Mouse (Mus musculus) lung, postnatal 0 days (tissue): Measurements from ENCODE around the gene Pbp2. TPM values are rescaled to one million over a fixed set of nuclear protein-coding genes. Genes with fewer than 3 reads are reported as not detected.
A peak's percentile ranks its signal among the peaks of the same experiment; 100 is the strongest.

Experiments
- ATAC-seq: fragments of 200-750 bp; cut with Nextera tagmentation; 2 replicates; pipeline ENCODE4 v1.8.0; 2017; ENCODE audit warnings: moderate library complexity
- DNase-seq: peaks from one replicate; pipeline ENCODE4 v3.0.0-alpha.2; 2016; ENCODE audit warnings: low spot score
- H3K27ac ChIP-seq: fragments of 300-500 bp; sonication (generic); 2 replicates; pipeline ENCODE4 v1.5.1; 2014; ENCODE audit warnings: antibody characterized with exemption, mild to moderate bottlenecking, low read length, mixed read lengths
- H3K27me3 ChIP-seq: fragments of 300-500 bp; sonication (generic); replicated peaks from 2 replicates; pipeline ENCODE4 v1.6.1; 2014; ENCODE audit warnings: low read length, mixed read lengths; ENCODE audit not compliant: insufficient read depth
- H3K36me3 ChIP-seq: fragments of 300-500 bp; sonication (generic); 2 replicates; pipeline ENCODE4 v1.6.1; 2014; ENCODE audit warnings: low read length, mixed read lengths; ENCODE audit not compliant: insufficient read depth
- H3K4me1 ChIP-seq: fragments of 300-500 bp; sonication (generic); 2 replicates; pipeline ENCODE4 v1.6.1; 2014; ENCODE audit warnings: antibody characterized with exemption, low read depth, low read length, mixed read lengths; ENCODE audit not compliant: insufficient read depth
- H3K4me2 ChIP-seq: fragments of 300-500 bp; sonication (generic); replicated peaks from 2 replicates; pipeline ENCODE4 v1.6.1; 2014; ENCODE audit warnings: low read depth, mild to moderate bottlenecking, low read length, moderate library complexity, mixed read lengths
- H3K4me3 ChIP-seq: fragments of 300-500 bp; sonication (generic); 2 replicates; pipeline ENCODE4 v1.5.1; 2014; ENCODE audit warnings: low read depth, low read length
- H3K9ac ChIP-seq: fragments of 300-500 bp; sonication (generic); replicated peaks from 2 replicates; pipeline ENCODE4 v1.6.1; 2014; ENCODE audit warnings: low read depth, mild to moderate bottlenecking
- H3K9me3 ChIP-seq: fragments of 300-500 bp; sonication (generic); 2 replicates; pipeline ENCODE4 v1.6.1; 2016; ENCODE audit warnings: low read length, mixed read lengths
- CTCF ChIP-seq: IDR thresholded peaks from 2 replicates; pipeline ENCODE4 v1.5.1; 2016; ENCODE audit warnings: antibody characterized with exemption, mild to moderate bottlenecking
- EP300 ChIP-seq: IDR thresholded peaks from 2 replicates; pipeline ENCODE4 v1.6.1; 2016; ENCODE audit warnings: antibody characterized with exemption, mild to moderate bottlenecking, control low read depth
- WGBS: fragments of 180-500 bp; shearing (Covaris S2); extraction: QIAGEN DNeasy Blood & Tissue Kit; methylation state at CpG from one replicate; pipeline ENCODE4 v1.1.7; 2014; 5-methylcytosine and 5-hydroxymethylcytosine counted together
- polyA plus RNA-seq: library from polyadenylated mRNA; unstranded; fragments of >200 nt; fragmentation: Nextera tagmentation; extraction: Ambion mirVana; gene quantifications from 2 replicates; pipeline ENCODE4 v1.2.1, GENCODE M21; 2015

Gene Pbp2
- polyA plus RNA-seq, 1 experiment from 2014 or later = 0.42 TPM

DNA sequence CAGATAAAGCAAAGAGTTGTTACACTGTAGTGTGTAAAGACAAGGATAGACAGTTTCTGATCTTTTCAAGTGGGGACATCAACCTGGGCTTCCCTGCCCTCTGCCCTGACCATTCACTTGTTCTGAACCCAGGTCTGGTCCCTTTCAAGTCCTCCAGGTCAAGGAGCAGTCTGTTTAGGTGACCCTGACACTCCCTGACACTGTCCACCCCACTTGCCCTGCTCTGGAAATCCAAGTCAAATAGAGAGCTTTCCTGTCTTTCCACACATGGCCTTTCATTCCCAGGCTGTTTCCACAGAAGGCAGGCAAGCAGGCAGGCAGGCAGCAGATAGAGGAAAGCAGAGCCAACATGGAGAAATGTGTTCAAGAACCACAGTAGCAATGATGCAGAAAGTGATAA, 41.8 kb downstream of the Pbp2 start:
- DNase-seq (no peak), ATAC-seq (no peak)
- Histone ChIP-seq H3K9ac (no peak overlapping the region), H3K9me3 (no peaks in the 10 kb centered on the region), H3K27ac (no peak overlapping the region), H3K36me3 (no peaks in the 10 kb centered on the region), H3K4me1 (no peaks in the 10 kb centered on the region), H3K27me3 (no peaks in the 10 kb centered on the region), H3K4me3 (no peak overlapping the region), H3K4me2 (no peak overlapping the region)
- TF ChIP-seq CTCF (no peak), EP300 (no peak)

DNA sequence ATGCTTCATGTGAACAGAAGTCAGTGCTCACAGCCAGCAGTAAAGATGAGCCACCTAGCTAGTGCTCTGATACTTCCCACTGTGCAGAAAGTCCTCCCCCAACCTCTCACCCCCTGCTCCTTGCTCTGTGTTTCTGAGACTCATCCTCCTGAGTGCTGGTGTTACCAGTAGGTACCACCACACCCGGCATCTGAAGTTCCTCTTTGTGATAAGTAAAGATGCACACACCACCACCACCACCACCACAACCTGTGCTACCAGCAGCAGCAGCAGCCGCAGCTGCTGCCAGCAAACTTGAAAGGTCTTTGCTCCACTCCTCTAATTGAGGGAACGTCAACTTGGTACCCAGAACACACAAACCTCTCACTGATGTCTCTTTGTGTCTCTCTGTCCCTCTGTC, 43.0 kb downstream of the Pbp2 start:
- H3K27me3 ChIP-seq = no peaks in the 10 kb centered on the region
- 83% methylated on average over 3 of the region's 3 CpGs for WGBS

DNA sequence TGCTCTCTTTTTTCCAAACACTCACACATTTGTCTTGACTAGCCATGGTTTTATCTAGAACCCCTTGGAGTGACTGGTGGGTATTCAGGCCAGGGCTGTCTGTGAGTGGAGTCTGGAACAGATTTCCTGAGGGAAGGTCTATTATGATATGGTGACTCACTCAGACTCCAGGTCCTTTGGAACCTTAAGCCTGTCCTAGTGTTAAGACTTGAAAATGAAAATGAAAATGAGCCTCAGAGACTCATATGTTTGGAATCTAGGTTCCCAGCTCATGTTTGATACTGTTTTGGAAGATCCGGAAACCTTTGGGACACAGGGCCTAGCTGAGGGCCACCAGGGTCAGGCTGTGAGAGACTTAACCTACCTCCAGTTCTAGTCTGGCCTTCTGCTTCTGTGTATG, 44.1 kb downstream of the Pbp2 start:
- 87% methylated on average over 1 of the region's 1 CpGs for WGBS
- Histone ChIP-seq H3K36me3 (no peaks in the 10 kb centered on the region), H3K27me3 (no peaks in the 10 kb centered on the region), H3K27ac (no peak overlapping the region), H3K9ac (no peak overlapping the region), H3K4me1 (no peaks in the 10 kb centered on the region), H3K4me2 (no peak overlapping the region), H3K9me3 (no peaks in the 10 kb centered on the region), H3K4me3 (no peak overlapping the region)
- no peak for TF ChIP-seq CTCF
- no peak for TF ChIP-seq EP300
- DNase-seq = no peak
- ATAC-seq = no peak

More for the DNA sequence above, 43.0 kb downstream of the Pbp2 start:
- H3K27ac ChIP-seq = no peak overlapping the region
- no peak overlapping the region for H3K9ac ChIP-seq
- no peak overlapping the region for H3K4me3 ChIP-seq
- no peak for DNase-seq
- no peaks in the 10 kb centered on the region for H3K36me3 ChIP-seq
- ATAC-seq = no peak
- no peak overlapping the region for H3K4me2 ChIP-seq
- TF ChIP-seq EP300 (no peak), CTCF (no peak)
- H3K4me1 ChIP-seq = no peaks in the 10 kb centered on the region
- no peaks in the 10 kb centered on the region for H3K9me3 ChIP-seq

DNA sequence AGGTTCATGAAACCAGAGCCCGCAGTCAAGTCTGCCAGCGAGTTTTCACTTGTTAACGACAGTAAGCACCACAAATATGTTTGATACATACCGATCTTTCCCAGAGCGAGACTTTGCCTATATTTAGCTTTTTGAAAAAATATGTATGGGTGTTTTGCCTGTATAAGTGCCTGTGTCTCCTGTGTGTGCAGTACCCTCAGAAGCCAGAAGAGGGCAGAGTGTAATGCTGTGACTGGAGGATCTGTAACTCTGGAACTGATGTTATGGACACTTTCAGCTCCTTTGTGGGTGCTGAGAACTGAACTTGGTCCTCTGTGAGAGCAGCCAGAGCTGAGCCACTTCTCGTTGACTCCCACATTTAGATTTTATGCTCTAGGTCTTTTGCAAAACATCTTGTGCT, 46.1 kb downstream of the Pbp2 start:
- DNase-seq = no peak

DNA sequence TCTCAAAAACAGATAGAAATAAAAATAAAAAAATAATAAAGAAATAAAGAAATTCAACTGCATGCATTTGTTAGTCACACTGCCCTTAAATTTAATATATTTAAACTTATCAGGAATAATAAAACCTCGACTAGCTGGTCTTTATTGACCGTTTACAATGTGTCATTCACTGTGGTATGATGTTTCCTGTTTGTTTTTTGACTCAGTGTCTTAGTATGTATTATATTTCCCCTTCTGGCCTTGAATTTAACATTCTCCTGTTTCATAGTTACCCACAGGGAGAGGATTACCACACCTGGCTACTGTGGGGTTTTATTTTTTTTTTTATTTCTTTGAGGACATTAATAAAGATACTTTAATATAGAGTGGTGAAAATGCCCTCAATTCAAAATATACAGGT, 47.6 kb downstream of the Pbp2 start:
- H3K9ac ChIP-seq = no peak overlapping the region
- no peaks in the 10 kb centered on the region for H3K9me3 ChIP-seq
- H3K36me3 ChIP-seq = no peaks in the 10 kb centered on the region
- no peak for TF ChIP-seq CTCF
- TF ChIP-seq EP300 = no peak
- no peaks in the 10 kb centered on the region for H3K27me3 ChIP-seq
- H3K27ac ChIP-seq = no peak overlapping the region
- H3K4me3 ChIP-seq = no peak overlapping the region
- no peak overlapping the region for H3K4me2 ChIP-seq
- DNase-seq = no peak
- WGBS = 51% methylated on average over 2 of the region's 2 CpGs
- no peak for ATAC-seq
- H3K4me1 ChIP-seq = no peaks in the 10 kb centered on the region

More for the DNA sequence above, 46.1 kb downstream of the Pbp2 start:
- H3K9me3 ChIP-seq = no peaks in the 10 kb centered on the region
- no peaks in the 10 kb centered on the region for H3K27me3 ChIP-seq
- ATAC-seq = no peak
- WGBS = 94% methylated on average over 6 of the region's 6 CpGs
- H3K4me2 ChIP-seq = no peak overlapping the region
- no peak overlapping the region for H3K4me3 ChIP-seq
- no peak overlapping the region for H3K27ac ChIP-seq
- no peaks in the 10 kb centered on the region for H3K4me1 ChIP-seq
- H3K9ac ChIP-seq = no peak overlapping the region
- H3K36me3 ChIP-seq = no peaks in the 10 kb centered on the region
- TF ChIP-seq CTCF (peak; percentile 50), EP300 (no peak)

DNA sequence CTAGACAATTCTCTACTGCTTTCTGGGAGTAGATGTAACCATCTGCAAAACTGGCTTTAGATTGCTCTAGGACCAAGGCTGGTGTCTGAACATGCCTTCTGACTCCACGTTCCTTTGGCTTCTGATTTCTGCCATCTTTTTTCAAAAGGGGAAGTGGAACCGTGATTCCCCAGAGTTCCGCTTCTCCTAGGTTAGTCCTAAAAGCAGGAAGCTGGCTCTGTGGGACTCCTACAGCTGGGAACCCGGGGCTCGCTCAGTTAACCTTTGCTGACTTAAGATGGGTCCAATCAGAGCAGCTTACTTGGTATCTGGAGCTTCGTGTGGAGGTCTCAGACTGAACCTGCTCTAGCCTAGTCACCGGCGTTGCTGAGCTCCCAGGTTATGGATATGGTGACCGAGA, 49.1 kb downstream of the Pbp2 start:
- ATAC-seq = no peak
- Histone ChIP-seq H3K36me3 (no peaks in the 10 kb centered on the region), H3K27ac (no peak overlapping the region), H3K4me1 (no peaks in the 10 kb centered on the region), H3K4me2 (no peak overlapping the region), H3K4me3 (no peak overlapping the region), H3K27me3 (no peaks in the 10 kb centered on the region), H3K9me3 (no peaks in the 10 kb centered on the region), H3K9ac (no peak overlapping the region)
- WGBS = 89% methylated on average over 9 of the region's 9 CpGs
- TF ChIP-seq EP300 (no peak), CTCF (no peak)
- no peak for DNase-seq

DNA sequence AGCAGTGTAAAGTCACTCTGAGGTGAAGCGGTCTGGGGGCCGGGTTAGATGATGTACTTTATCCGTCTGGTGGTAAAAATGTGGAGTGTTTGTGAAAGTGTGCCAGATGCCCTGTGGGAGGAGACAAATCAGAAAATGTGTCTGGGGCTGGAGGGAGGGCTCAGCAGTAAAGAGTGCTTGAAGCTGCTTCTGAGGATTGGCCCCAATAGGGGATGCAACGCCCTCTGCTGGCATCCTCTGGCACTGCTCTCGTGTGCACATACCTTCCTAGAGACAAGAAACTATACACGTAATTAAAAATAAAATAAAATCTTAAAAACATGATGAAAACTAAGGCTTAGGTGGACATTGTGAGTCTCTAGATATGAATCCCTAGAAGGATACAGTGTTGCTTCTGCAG, 49.8 kb downstream of the Pbp2 start:
- DNase-seq (no peak), ATAC-seq (no peak)
- Histone ChIP-seq H3K27me3 (no peaks in the 10 kb centered on the region), H3K9ac (no peak overlapping the region), H3K4me1 (no peaks in the 10 kb centered on the region), H3K9me3 (no peaks in the 10 kb centered on the region), H3K36me3 (no peaks in the 10 kb centered on the region), H3K4me3 (no peak overlapping the region), H3K27ac (no peak overlapping the region), H3K4me2 (no peak overlapping the region)
- 84% methylated on average over 6 of the region's 6 CpGs for WGBS
- TF ChIP-seq EP300 (no peak), CTCF (no peak)

Other genes starting within 250 kb of the Pbp2 start
- 601 and 607 TPM in 2 replicates for gene Gprc5a, start 244.8 kb downstream of the Pbp2 start, polyA plus RNA-seq
- not detected in 2 replicates for gene Gprc5d, start 192.1 kb downstream of the Pbp2 start, polyA plus RNA-seq
- gene Fam234b, start 112.4 kb downstream of the Pbp2 start, polyA plus RNA-seq = 5.7 and 6.1 TPM in 2 replicates
- gene Hebp1, start 112.4 kb downstream of the Pbp2 start, polyA plus RNA-seq = 16.3 and 16.5 TPM in 2 replicates
- gene Gsg1, start 56.1 kb downstream of the Pbp2 start, polyA plus RNA-seq = 2.9 and 5.5 TPM in 2 replicates
- 127 and 136 TPM in 2 replicates for gene Emp1, start 52.1 kb upstream of the Pbp2 start, polyA plus RNA-seq